Mouse (Mus musculus) v-Abl transformed pro-B cells (cell line): ENCODE data around the gene Abhd13.

Experiments used
- in situ Hi-C, 2 experiments: fragments of 400-800 bp; cut with MboI; formaldehyde crosslinking; loops; one replicate each; pipeline ENCODE4 v1.15.1; 2025; ENCODE audit not compliant: unreplicated experiment in 2 of 2

The Abhd13 gene

GRCm38 (mm10) chr8:10006986-10007659, 29.6 kb downstream of the Abhd13 start:
- in situ Hi-C loops: no loop called here

DNA sequence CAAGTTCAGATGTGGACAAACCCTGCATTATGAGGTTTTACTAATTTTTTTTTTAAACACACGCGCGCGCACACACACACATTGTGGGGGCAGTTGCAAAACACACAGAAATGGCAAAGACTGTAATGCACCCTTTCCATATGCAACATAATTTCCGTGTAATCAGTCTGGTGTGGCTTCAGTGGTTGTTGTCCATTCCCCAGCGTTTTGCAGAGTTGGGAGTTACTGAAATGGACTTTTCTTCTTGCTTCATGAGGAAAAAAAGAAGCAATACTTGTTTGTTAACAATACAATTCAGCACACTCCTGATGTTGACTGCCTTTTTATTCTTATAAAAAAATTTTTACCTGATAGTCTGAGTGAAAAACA, 30.1 kb downstream of the Abhd13 start:
- in situ Hi-C loops: no loop called here

DNA sequence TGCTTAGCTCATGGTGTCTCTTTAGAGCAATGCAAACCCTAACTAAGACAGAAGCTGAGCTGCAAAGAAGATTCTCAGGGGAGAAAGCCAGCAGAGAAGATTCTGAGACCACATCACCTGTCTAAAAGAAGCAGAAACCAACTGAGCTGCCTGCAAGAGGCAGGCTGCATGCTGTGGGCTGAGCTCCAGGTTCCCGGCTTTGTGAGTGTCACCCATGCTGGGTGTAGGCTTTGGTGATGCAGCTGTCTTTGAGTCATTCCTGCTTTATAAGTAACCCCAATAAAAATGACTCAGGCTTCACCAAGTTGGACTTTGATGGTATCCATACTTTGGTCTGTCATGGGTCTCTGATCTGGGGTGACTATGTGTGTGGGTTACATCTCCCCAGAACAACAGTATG, 38.7 kb downstream of the Abhd13 start:
- in situ Hi-C loops: no loop called here

DNA sequence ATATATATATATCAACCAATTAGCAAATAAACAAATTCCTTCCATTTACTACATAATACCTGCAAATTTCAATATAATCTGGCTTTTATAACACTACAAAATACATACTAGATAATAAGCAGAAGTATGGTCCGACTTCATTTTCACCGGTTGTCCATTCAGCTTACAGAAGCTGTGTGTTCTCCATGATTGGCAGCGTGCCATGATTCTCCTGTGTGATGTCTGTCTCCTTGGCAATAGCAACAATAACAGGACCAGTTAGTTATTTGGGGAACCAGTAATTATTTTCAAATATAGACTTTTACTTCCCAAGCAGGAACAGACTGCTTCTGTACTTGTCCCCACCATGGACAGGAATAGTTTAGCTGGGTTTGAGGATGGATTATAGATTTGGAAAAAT, 39.7 kb downstream of the Abhd13 start:
- in situ Hi-C loops: no loop called here

- in situ Hi-C loops: no loop called here
Observed at GRCm38 (mm10) chr8:10030320-10031060, 53.0 kb downstream of the Abhd13 start.

GRCm38 (mm10) chr8:10031177-10031576, 53.7 kb downstream of the Abhd13 start:
- in situ Hi-C loops: no loop called here

DNA sequence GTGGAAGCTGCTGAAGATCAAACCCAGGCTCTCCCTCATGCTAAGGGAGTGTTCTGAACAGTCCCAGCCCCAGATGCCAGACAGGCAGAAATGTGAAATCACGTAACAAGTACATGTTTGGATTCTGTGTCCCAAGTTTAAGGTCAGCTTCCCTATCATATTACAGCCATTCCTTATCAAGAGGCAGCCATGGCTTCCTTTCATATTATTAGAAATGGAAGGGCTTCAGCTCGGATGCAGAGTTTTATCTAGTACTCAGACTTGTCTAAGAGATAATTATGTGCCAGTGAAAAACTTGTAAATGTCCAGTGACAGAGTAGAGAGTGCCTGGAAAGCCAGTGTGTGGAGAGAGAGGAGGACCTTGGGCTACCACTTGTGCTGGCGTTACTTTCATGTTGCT, 63.4 kb downstream of the Abhd13 start:
- in situ Hi-C loops: no loop called here
